Mouse (Mus musculus) lung, adult 2 months (tissue): ENCODE measurements around the gene Sox13.

Experiments used
- CTCF ChIP-seq: fragments of 200-500 bp; IDR thresholded peaks from 2 replicates; pipeline ENCODE4 v1.5.1; 2011; ENCODE audit warnings: mild to moderate bottlenecking, low read length, control low read depth; ENCODE audit not compliant: insufficient read depth
- POLR2A ChIP-seq: fragments of 200-500 bp; IDR thresholded peaks from 2 replicates; pipeline ENCODE4 v1.6.1; 2011; ENCODE audit warnings: low read depth, mild to moderate bottlenecking, control low read depth, low read length, borderline replicate concordance; ENCODE audit errors: extremely low read depth

DNA sequence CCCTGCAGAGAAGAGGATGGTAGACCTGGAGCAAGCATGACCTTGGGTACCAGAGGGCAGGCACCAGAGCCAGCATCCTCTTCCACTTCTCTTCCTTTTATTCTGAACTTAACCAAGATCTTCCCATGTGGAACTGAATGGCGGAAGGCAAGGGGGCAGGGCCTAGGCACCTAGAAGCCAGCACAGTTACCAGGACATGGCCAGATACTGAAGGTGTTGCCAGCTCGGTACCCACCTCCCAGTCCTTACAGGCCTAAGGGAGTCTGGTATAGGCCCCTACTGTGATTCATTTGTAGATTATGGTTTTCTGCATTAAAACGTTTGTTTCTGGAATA lies 44.2 kb downstream of the Sox13 start:
- no peak for TF ChIP-seq CTCF
- no peak for TF ChIP-seq POLR2A
